Mouse (Mus musculus) heart, embryonic 11.5 days (tissue): Measurements from ENCODE around the gene Cntrl. TPM values are rescaled to one million over a fixed set of nuclear protein-coding genes. Genes with fewer than 3 reads are reported as not detected.

Experiments
- ATAC-seq: fragments of 200-750 bp; cut with Nextera tagmentation; replicated peaks from 2 replicates; pipeline ENCODE4 v1.8.0; 2017; ENCODE audit warnings: moderate library complexity; ENCODE audit not compliant: insufficient number of reproducible peaks, low FRiP score, low TSS enrichment
- H3K27ac ChIP-seq: fragments of 300-500 bp; sonication (generic); 2 replicates; pipeline ENCODE4 v1.5.1; 2014; ENCODE audit warnings: mild to moderate bottlenecking, low read depth, low read length
- H3K27me3 ChIP-seq: fragments of 300-500 bp; sonication (generic); 2 replicates; pipeline ENCODE4 v1.6.1; 2014; ENCODE audit warnings: mild to moderate bottlenecking, low read length, mixed read lengths; ENCODE audit not compliant: control insufficient read depth, insufficient read depth
- H3K36me3 ChIP-seq: fragments of 300-500 bp; sonication (generic); 2 replicates; pipeline ENCODE4 v1.6.1; 2014; ENCODE audit warnings: mild to moderate bottlenecking, low read length, moderate library complexity, mixed read lengths; ENCODE audit not compliant: control insufficient read depth, insufficient read depth
- H3K4me1 ChIP-seq: fragments of 300-500 bp; sonication (generic); 2 replicates; pipeline ENCODE4 v1.6.1; 2014; ENCODE audit warnings: low read length; ENCODE audit not compliant: control insufficient read depth, insufficient read depth
- H3K4me2 ChIP-seq: fragments of 300-500 bp; sonication (generic); 2 replicates; pipeline ENCODE4 v1.6.1; 2014; ENCODE audit warnings: mild to moderate bottlenecking, moderate library complexity
- H3K4me3 ChIP-seq: fragments of 300-500 bp; sonication (generic); 2 replicates; pipeline ENCODE4 v1.5.1; 2014; ENCODE audit warnings: low read depth, low read length
- H3K9ac ChIP-seq: fragments of 300-500 bp; sonication (generic); 2 replicates; pipeline ENCODE4 v1.6.1; 2014; ENCODE audit warnings: mild to moderate bottlenecking, low read depth, low read length, moderate library complexity
- H3K9me3 ChIP-seq: fragments of 300-500 bp; sonication (generic); replicated peaks from 2 replicates; pipeline ENCODE4 v1.6.1; 2016; ENCODE audit warnings: low read length; ENCODE audit not compliant: control insufficient read depth
- WGBS: fragments of 180-500 bp; shearing (Covaris S2); extraction: QIAGEN DNeasy Blood & Tissue Kit; methylation state at CpG from one replicate; pipeline ENCODE4 v1.1.7; 2014; ENCODE audit not compliant: insufficient replicate concordance; 5-methylcytosine and 5-hydroxymethylcytosine counted together
- polyA plus RNA-seq: library from polyadenylated mRNA; unstranded; fragments of >200 nt; fragmentation: Nextera tagmentation; extraction: Ambion mirVana; gene quantifications from 2 replicates; pipeline ENCODE4 v1.2.1, GENCODE M21; 2014

Cntrl gene
- polyA plus RNA-seq, 1 experiment from 2014 or later, result 23.0 TPM

DNA sequence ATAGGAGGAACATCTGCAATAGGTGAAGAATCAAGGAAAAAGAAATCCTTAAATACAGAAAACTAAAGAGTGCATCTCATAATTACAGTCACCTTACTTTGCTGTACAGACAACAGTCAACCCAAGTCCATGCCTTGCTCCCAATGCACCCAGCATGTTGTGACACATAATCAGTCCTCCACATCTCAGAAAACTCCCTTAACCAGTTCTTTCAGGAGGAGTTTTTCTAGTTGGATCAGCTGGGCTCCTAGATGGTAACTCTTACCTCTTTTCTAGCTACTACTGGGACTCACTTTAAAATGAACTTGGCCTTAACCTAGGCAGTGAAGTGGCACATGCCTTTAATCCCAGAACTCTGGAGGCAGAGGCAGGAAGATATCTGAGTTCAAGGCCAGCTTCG lies 84.7 kb downstream of the Cntrl start:
- H3K36me3 ChIP-seq, result no peaks in the 10 kb centered on the region
- no peak overlapping the region for H3K9ac ChIP-seq
- no peak overlapping the region for H3K4me2 ChIP-seq
- 71% methylated on average over 1 of the region's 1 CpGs for WGBS
- H3K27me3 ChIP-seq, result no peaks in the 10 kb centered on the region
- H3K4me3 ChIP-seq, result no peak overlapping the region
- H3K27ac ChIP-seq, result no peak overlapping the region
- ATAC-seq, result no peak
- no peaks in the 10 kb centered on the region for H3K9me3 ChIP-seq
- no peaks in the 10 kb centered on the region; the same call in 1 of the 2 replicates for H3K4me1 ChIP-seq

DNA sequence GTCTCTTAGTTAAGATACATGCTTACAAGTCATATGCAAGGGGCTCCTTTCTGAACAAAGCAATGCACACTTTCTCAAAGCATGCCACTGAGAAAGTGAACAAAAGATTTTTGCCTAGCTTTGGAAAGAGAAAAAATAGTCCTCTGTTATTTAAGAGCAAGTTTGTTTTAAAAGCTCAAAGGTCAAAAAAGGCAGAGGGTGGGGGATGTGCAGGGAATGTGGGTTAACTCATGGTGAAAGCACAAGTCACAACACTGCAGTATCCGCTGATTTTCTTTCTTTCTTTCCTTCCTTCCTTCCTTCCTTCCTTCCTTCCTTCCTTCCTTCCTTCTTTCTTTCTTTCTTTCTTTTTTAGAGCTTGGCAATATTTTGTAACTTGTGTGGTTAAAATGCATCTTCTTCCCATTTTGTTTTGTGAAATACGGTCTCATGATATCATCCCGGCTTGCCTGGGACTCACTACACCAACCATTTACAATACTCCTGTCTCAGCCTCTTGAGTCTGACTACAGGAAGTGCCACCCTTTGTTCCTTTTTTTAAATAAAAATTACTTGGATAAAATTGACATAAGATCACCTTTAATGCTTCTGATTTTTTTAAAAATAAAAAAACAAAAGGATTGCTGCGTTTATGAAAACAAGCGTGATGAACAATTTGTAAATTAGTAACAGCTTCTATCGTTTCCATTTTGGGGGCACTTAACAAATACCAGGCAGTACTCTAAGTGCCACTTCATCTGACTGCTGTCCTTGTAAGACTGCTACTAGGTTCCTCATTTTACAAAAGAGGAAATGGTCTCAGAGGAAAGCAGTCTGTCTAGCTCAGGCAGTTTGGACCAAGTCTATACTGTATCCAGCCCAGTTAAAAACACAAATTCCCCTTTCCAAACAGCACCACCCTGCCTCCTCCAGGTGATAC lies 86.6 kb downstream of the Cntrl start:
- Histone ChIP-seq H3K9ac (no peak overlapping the region), H3K27me3 (no peaks in the 10 kb centered on the region), H3K4me1 (peaks cover 6% of the 10 kb centered on the region; the same call in 1 of the 2 replicates), H3K36me3 (no peaks in the 10 kb centered on the region), H3K4me3 (no peak overlapping the region), H3K4me2 (no peak overlapping the region), H3K27ac (no peak overlapping the region), H3K9me3 (no peaks in the 10 kb centered on the region)
- no peak for ATAC-seq
- WGBS, result 64% methylated on average over 6 of the region's 6 CpGs

DNA sequence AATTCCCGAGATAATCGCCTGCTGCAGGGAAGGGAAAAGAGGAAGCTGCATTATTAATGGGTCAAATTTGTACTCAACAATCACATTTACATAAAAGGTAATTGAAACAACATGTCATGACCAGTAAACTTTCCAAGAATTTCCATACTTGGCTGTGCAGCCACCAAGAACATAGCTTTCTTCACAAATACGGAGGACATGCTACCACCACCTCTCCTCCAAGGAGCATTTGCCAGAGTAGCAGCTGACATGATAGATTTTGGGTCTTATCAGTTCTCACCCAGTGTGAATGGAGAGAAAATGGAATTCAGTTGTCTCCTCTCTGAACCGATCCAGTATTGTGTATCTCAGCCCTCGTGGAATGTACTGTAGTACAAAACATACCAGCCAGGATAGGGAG lies 90.2 kb downstream of the Cntrl start:
- H3K27ac ChIP-seq, result peak overlapping the region; percentile 96; the same call in 1 of the 2 replicates
- H3K36me3 ChIP-seq, result no peaks in the 10 kb centered on the region
- H3K4me2 ChIP-seq, result peak overlapping the region; percentile 92
- H3K27me3 ChIP-seq, result no peaks in the 10 kb centered on the region
- no peak for ATAC-seq
- H3K9me3 ChIP-seq, result no peaks in the 10 kb centered on the region
- 11% methylated on average over 5 of the region's 5 CpGs for WGBS
- H3K9ac ChIP-seq, result peak overlapping the region; percentile 99
- H3K4me1 ChIP-seq, result peaks cover 6% of the 10 kb centered on the region; the same call in 1 of the 2 replicates
- peak overlapping the region; percentile 98 for H3K4me3 ChIP-seq

DNA sequence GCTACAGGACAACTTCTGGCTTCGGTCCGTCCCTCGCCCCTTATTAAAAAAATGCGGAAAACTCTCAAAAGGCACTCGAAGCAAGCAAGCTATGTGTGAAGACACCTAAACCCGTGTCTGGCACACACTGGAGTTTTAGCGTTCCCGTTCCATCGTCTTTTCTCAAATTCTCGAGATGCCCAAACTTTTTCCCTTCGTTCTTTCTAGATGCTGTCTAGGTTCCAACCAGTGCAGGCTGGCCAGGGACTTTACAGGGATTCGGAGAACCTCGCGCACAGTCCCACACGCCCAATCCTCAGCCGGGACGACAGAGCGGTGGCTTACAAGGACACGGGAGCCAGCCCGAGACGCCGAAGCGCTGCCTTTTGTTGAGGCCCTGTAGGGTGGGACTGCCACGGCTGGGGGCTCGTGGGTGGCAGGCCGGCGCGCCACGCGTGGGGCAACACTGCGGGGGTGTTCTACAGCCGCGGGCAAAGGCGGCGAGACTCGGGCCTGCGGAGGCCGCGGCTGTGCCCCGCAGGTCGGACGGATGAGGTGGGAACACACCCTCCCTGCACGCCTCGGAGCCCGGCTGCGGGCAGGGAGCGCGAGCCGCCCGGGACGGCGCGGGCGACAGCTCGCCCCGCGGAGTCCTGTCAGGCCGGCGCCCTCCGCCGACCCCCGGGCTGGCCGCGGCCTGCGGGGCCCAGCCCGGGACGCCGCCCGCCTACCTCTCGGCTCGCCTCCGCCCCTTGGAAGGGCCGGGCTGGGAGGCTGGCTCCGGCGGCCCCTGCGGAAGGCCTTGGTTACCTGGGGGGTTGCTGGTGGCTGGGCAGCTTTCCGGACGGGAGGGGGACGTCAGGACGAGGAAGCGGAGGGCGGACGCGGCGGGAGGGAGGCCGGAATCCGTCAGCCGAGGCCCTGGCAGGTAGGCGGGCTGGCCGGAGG lies 90.9 kb downstream of the Cntrl start:
- Histone ChIP-seq H3K4me1 (peaks cover 6% of the 10 kb centered on the region; the same call in 1 of the 2 replicates), H3K4me3 (peak overlapping the region; percentile 98), H3K27me3 (no peaks in the 10 kb centered on the region), H3K9ac (peak overlapping the region; percentile 99), H3K4me2 (peak overlapping the region; percentile 92), H3K9me3 (no peaks in the 10 kb centered on the region), H3K36me3 (no peaks in the 10 kb centered on the region), H3K27ac (peak overlapping the region; percentile 96)
- under 1% methylated on average over 86 of the region's 90 CpGs for WGBS
- peak; percentile 79 for ATAC-seq

DNA sequence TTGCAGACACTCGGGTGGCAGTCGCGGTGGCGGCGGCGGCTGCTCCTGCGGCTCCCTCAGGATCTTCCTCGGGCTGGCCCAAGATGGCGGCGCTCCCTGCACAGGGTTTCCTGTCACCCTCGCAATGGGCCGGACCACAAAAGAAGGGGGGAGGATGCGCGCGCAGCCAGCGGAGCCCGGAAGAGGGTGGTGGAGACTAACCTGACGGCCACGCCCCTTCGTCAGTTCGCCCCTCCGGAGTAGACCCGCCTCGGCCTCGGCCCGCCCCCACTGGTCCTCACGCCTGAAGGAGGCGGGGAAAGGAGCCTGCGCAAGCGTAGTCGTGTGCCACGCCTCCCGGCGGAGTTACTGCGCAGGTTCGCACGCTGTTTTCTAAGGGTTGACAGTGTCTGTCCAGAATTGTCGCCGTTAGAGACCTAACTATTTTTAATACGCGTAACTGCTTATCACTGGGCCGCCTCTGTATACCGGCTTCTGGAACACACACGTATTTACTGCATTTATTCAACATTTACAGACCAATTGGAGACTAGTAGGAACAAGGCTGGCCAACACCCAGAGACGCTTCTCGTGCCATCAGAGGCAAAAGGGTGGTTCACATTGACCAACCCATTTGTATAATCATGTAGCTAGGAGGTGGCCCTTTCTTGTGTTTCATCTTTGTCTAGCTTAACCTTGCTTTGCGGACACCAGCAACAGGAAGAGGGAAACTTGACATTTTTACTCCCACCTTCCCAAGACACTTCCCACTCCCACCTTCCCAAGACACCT lies 91.8 kb downstream of the Cntrl start, which contains the start of gene Rab14:
Gene Rab14 (minus strand): TSS at position 223 of the 771 bp plus-strand sequence.
- Histone ChIP-seq H3K9ac (peak within 1 kb of the TSS; percentile 99), H3K36me3 (no peaks in the 10 kb centered on the region), H3K4me3 (peak within 1 kb of the TSS; percentile 98), H3K4me1 (peaks cover 6% of the 10 kb centered on the region; the same call in 1 of the 2 replicates), H3K9me3 (no peaks in the 10 kb centered on the region), H3K4me2 (peak within 1 kb of the TSS; percentile 92), H3K27ac (peak within 1 kb of the TSS; percentile 96), H3K27me3 (no peaks in the 10 kb centered on the region)
- peak; percentile 97 for ATAC-seq
- WGBS, result 1% methylated on average over 44 of the region's 47 CpGs

DNA sequence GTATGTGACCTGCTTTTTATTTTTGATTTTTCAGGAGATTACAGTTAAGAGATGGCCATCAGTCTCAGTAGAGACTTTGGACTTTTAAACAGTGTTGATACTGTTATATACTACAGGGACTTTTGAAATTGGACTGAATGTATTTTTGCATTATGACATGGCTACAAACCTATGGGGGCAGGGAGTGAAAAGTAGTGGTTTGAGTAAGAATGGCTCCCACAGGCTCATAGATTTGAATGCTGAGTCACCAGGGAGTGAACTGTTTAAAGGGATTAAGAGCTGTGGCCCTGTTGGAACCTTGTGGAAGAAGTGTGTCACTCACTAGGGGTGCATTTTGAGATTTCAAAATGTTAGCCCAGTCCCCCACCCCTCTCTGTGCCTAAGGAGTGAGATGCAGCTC lies 94.4 kb downstream of the Cntrl start:
- ATAC-seq, result no peak
- peaks cover 6% of the 10 kb centered on the region; the same call in 1 of the 2 replicates for H3K4me1 ChIP-seq
- H3K9me3 ChIP-seq, result no peaks in the 10 kb centered on the region
- H3K27me3 ChIP-seq, result no peaks in the 10 kb centered on the region
- H3K27ac ChIP-seq, result no peak overlapping the region
- no peak overlapping the region for H3K9ac ChIP-seq
- no peaks in the 10 kb centered on the region for H3K36me3 ChIP-seq
- H3K4me3 ChIP-seq, result no peak overlapping the region
- H3K4me2 ChIP-seq, result no peak overlapping the region

DNA sequence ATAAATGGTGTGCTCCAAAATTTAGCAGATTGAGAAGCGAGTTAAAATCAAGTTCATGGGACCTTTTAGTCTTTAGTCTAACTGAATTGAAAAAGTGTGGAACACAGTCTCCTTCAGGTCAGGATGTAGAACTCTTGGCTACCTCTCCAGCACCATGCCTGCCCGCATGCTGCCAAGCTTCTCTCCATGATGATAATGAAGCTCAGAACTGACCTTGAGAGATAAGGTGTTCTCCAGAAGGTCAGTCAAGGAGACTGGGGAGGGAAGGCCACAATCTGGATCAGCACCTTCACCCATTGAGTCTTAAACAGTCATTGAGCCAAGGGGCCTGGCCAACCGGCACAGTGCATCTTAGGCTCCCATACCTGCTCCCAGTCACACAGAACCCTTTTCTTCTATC lies 97.5 kb downstream of the Cntrl start:
- WGBS, result 73% methylated on average over 3 of the region's 3 CpGs
- Histone ChIP-seq H3K4me2 (no peak overlapping the region), H3K4me3 (no peak overlapping the region), H3K27me3 (no peaks in the 10 kb centered on the region), H3K36me3 (no peaks in the 10 kb centered on the region), H3K9ac (no peak overlapping the region), H3K9me3 (no peaks in the 10 kb centered on the region), H3K27ac (no peak overlapping the region), H3K4me1 (no peaks in the 10 kb centered on the region)
- no peak for ATAC-seq

DNA sequence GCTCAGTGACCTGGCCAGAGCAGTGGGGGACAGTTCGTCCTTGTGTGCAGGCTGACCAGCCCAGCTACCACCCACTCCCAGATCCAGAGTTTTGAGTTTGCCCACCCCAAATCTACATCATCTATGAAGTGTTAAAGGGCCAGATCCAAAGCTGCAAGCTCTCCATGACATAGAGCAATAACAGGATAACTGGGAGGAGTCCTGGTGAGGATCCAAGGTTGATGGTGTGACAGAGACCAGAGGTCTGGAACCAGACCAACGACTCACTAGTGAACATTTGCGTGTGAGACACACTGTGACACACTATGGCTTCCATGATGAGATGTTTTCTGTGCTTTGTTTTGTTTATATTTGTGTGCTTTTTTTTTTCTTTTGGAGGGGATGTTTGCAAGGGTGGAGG lies 98.8 kb downstream of the Cntrl start:
- Histone ChIP-seq H3K4me2 (no peak overlapping the region), H3K27me3 (no peaks in the 10 kb centered on the region), H3K27ac (no peak overlapping the region), H3K36me3 (no peaks in the 10 kb centered on the region), H3K9me3 (no peaks in the 10 kb centered on the region), H3K4me3 (no peak overlapping the region), H3K4me1 (no peaks in the 10 kb centered on the region), H3K9ac (no peak overlapping the region)
- 90% methylated on average over 3 of the region's 3 CpGs for WGBS
- no peak for ATAC-seq
